Mouse (Mus musculus) bone marrow macrophage, adult 2 months (primary cell): Measurements from ENCODE around the gene Ltbp1. TPM values are rescaled to one million over a fixed set of nuclear protein-coding genes. Genes with fewer than 3 reads are reported as not detected.

Experiments used
- H3K27ac ChIP-seq: 2 replicates; pipeline ENCODE4 v1.5.1; 2012; ENCODE audit warnings: low read depth, low read length; ENCODE audit not compliant: insufficient read depth
- H3K4me1 ChIP-seq: 2 replicates; pipeline ENCODE4 v1.6.1; 2012; ENCODE audit warnings: low read length; ENCODE audit not compliant: control insufficient read depth, insufficient read depth
- H3K4me3 ChIP-seq: 2 replicates; pipeline ENCODE4 v1.5.1; 2012; ENCODE audit warnings: mild to moderate bottlenecking, low read length, moderate library complexity; ENCODE audit not compliant: insufficient read depth
- CTCF ChIP-seq: IDR thresholded peaks from 2 replicates; pipeline ENCODE4 v1.5.1; 2012; ENCODE audit warnings: low read depth, mild to moderate bottlenecking, low read length, moderate library complexity
- POLR2A ChIP-seq: IDR thresholded peaks from 2 replicates; pipeline ENCODE4 v1.6.1; 2012; ENCODE audit warnings: mild to moderate bottlenecking, low read depth, low read length, borderline replicate concordance
- polyA plus RNA-seq: library from polyadenylated mRNA; stranded (reverse); fragments of >200 nt; gene quantifications from 2 replicates; pipeline ENCODE4 v1.2.4, GENCODE M21; 2012; ENCODE audit not compliant: missing spikeins, insufficient read depth, insufficient read length

Gene Ltbp1
- polyA plus RNA-seq, 1 experiment: 3.5 TPM

- H3K27ac ChIP-seq: no peak overlapping the region
- TF ChIP-seq CTCF (no peak), POLR2A (no peak)
- H3K4me3 ChIP-seq: no peak overlapping the region
- H3K4me1 ChIP-seq: no peaks in the 10 kb centered on the region
Observed at GRCm38 (mm10) chr17:75087296-75087941, 82.1 kb downstream of the Ltbp1 start.

GRCm38 (mm10) chr17:75088232-75088631 is 82.9 kb downstream of the Ltbp1 start:
- Histone ChIP-seq H3K4me1 (no peaks in the 10 kb centered on the region), H3K4me3 (no peak overlapping the region), H3K27ac (no peak overlapping the region)
- TF ChIP-seq POLR2A (no peak), CTCF (no peak)

- TF ChIP-seq POLR2A: no peak
- no peak for TF ChIP-seq CTCF
- H3K4me3 ChIP-seq: no peak overlapping the region
- no peak overlapping the region for H3K27ac ChIP-seq
- H3K4me1 ChIP-seq: no peaks in the 10 kb centered on the region
Observed at GRCm38 (mm10) chr17:75088727-75089126, 83.4 kb downstream of the Ltbp1 start.

GRCm38 (mm10) chr17:75090556-75090955 is 85.2 kb downstream of the Ltbp1 start:
- no peak overlapping the region for H3K27ac ChIP-seq
- no peak overlapping the region for H3K4me3 ChIP-seq
- H3K4me1 ChIP-seq: no peaks in the 10 kb centered on the region
- TF ChIP-seq POLR2A (no peak), CTCF (no peak)

GRCm38 (mm10) chr17:75093563-75093962 is 88.2 kb downstream of the Ltbp1 start:
- no peak overlapping the region for H3K27ac ChIP-seq
- H3K4me1 ChIP-seq: no peaks in the 10 kb centered on the region
- no peak for TF ChIP-seq POLR2A
- no peak for TF ChIP-seq CTCF
- H3K4me3 ChIP-seq: no peak overlapping the region

- TF ChIP-seq POLR2A (no peak), CTCF (no peak)
- H3K4me1 ChIP-seq: no peaks in the 10 kb centered on the region
- no peak overlapping the region for H3K27ac ChIP-seq
- no peak overlapping the region for H3K4me3 ChIP-seq
Observed at GRCm38 (mm10) chr17:75094591-75094990, 89.2 kb downstream of the Ltbp1 start.

DNA sequence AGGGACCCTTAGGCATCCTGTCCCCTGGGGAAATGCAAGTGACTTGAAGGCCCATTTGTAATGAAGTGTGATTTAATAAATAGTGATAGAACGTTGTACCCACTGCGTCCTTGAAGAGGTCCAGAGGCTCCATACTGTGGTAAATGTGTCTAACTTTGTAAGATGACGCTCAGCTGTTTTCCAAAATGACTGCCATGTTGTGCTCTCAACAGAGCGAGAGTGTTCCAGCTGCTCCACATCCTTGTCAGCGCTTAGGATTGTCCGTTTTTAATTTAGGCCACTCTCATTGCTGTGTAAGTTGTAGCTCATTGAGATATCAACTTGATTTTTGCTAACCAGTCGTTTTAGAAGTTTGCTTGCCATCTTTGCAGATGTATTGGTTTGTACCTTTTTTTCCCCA is 91.4 kb downstream of the Ltbp1 start:
- Histone ChIP-seq H3K4me3 (no peak overlapping the region), H3K4me1 (no peaks in the 10 kb centered on the region), H3K27ac (no peak overlapping the region)
- no peak for TF ChIP-seq CTCF
- no peak for TF ChIP-seq POLR2A

- Histone ChIP-seq H3K4me1 (no peaks in the 10 kb centered on the region), H3K4me3 (no peak overlapping the region), H3K27ac (no peak overlapping the region)
- no peak for TF ChIP-seq CTCF
- TF ChIP-seq POLR2A: no peak
Observed at GRCm38 (mm10) chr17:75097367-75097766, 92.0 kb downstream of the Ltbp1 start.

DNA sequence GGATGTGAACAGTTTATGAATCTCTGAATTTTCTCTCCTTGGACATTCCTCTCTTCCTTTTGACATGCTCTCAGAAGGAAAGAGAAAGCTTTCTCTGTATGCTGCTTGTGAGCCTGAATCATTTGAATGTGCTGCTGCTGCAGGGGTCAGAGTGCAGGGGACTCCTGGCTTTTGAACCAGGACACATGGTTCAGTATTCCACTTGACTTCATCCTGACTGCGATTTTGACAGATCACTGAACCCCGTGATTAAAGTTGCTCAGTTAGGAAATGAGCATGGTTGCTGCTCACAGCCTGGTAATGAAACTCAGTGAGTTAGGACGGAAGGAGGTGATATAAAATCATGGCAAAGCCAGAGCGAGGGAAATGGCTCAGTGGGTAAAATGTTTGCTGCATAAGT is 95.8 kb downstream of the Ltbp1 start:
- Histone ChIP-seq H3K27ac (no peak overlapping the region), H3K4me1 (no peaks in the 10 kb centered on the region), H3K4me3 (no peak overlapping the region)
- TF ChIP-seq POLR2A (no peak), CTCF (no peak)

DNA sequence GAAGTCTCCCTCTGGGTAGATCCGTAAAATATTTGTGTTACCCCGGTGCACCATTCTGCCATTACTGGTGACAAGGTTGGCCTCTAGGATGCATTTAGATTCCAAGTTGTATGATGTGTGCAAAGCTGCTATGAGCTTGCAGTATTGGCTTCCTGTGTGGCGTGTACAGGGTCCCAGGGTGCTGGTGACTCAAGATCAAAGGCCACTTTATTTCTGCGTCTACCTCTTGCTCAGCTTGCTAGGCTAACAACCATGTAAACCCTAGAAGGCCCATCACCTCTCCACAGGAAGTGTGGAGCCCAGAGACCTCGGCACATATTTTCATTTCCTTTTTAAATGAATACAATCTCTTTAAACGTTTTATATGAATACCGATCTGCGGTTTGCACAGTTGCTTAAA is 96.6 kb downstream of the Ltbp1 start:
- no peaks in the 10 kb centered on the region for H3K4me1 ChIP-seq
- no peak overlapping the region for H3K27ac ChIP-seq
- H3K4me3 ChIP-seq: no peak overlapping the region
- TF ChIP-seq POLR2A: no peak
- no peak for TF ChIP-seq CTCF

DNA sequence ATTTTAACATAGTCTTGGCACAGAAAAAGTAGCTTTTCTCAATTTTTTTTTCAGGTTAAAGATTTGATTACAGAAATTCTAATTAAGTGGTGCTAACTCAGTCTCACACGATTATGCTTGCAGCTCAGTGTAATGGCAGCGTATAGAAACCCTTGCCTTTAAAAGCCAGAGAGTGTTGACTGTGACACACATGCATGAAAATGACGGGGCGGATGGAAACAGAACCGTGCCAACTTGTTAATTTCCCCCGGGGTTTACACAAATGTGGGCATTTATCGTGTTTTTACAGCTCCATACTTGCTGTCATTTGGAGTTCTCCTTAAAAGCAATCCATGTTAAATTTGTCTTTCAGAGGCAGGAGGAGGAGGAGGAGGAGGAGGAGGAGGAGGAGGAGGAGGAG is 102.0 kb downstream of the Ltbp1 start:
- no peak overlapping the region for H3K27ac ChIP-seq
- no peak overlapping the region for H3K4me3 ChIP-seq
- no peak for TF ChIP-seq POLR2A
- TF ChIP-seq CTCF: no peak
- peaks cover 9% of the 10 kb centered on the region; the same call in 1 of the 2 replicates for H3K4me1 ChIP-seq
